Mouse (Mus musculus): ENCODE data around the gene Ogfr. TPM values are rescaled to one million over a fixed set of nuclear protein-coding genes. Genes with fewer than 3 reads are reported as not detected.

Ogfr gene
- polyA plus RNA-seq, 2 experiments: 18.0 to 20.2 TPM

- Histone ChIP-seq H3K4me2 (ENCODE audit: low read depth) (no peak overlapping the region), H3K27ac (no peak overlapping the region), H3K27me3 (ENCODE audit: control insufficient read depth, insufficient read depth, low read length) (no peaks in the 10 kb centered on the region), H3K9me3 (ENCODE audit: control insufficient read depth, low read length) (no peaks in the 10 kb centered on the region), H3K4me3 (ENCODE audit: insufficient read depth in 1 of 2, low read depth in 2 of 2, low read length in 2 of 2) (no peak overlapping the region), H3K9ac (replicated peaks) (no peak overlapping the region), H3K36me3 (replicated peaks; ENCODE audit: control insufficient read depth, insufficient read depth, low read depth) (no peaks in the 10 kb centered on the region), H3K4me1 (replicated peaks; ENCODE audit: control insufficient read depth in 2 of 2, insufficient read depth in 2 of 2, low read length in 1 of 2) (no peaks in the 10 kb centered on the region)
- ATAC-seq (ENCODE audit: insufficient read depth) (no peak), DNase-seq (ENCODE audit: low read depth in 3 of 3, low spot score in 3 of 3) (no peak)
- TF ChIP-seq EP300 (IDR thresholded peaks at IDR 0.05; ENCODE audit: low read depth) (no peak), CTCF (IDR thresholded peaks at IDR 0.05; ENCODE audit: low read depth) (no peak)
- whole genome bisulfite sequencing (ENCODE audit: insufficient replicate concordance): 43% methylated on average over 3 of the region's 3 CpGs
These were observed 33.8 kb upstream of the Ogfr start for GRCm38 (mm10) chr2:180555219-180555618.

DNA sequence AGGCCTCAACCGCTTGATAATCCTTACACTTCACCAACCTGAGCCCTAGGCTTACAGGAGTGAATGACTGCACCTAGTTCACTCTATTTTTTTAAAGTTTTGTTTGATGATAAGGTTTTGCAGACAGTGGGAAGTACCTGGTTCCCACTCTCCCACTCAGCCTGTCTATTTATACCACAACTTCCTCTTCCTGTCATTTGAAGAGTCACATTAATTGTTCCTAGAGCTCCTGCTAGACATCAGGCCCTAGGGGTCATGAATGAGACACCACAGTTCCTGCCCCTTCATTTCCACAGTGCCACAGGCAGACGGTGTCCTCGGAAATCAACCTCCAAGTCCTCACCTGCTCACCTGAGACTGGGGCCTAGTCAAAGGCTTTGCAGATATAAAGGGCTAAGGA is 32.6 kb upstream of the Ogfr start:
- DNase-seq (ENCODE audit: low read depth in 3 of 3, low spot score in 3 of 3): no peak
- TF ChIP-seq CTCF (IDR thresholded peaks at IDR 0.05; ENCODE audit: low read depth): no peak
- no peak for TF ChIP-seq EP300 (IDR thresholded peaks at IDR 0.05; ENCODE audit: low read depth)
- no peak overlapping the region for H3K4me2 ChIP-seq (ENCODE audit: low read depth)
- 23% methylated on average over 3 of the region's 3 CpGs for WGBS (ENCODE audit: insufficient replicate concordance)
- H3K9ac ChIP-seq (replicated peaks): no peak overlapping the region
- no peak for ATAC-seq (ENCODE audit: insufficient read depth)
- H3K9me3 ChIP-seq (ENCODE audit: control insufficient read depth, low read length): no peaks in the 10 kb centered on the region
- H3K36me3 ChIP-seq (replicated peaks; ENCODE audit: control insufficient read depth, insufficient read depth, low read depth): no peaks in the 10 kb centered on the region
- no peak overlapping the region for H3K4me3 ChIP-seq (ENCODE audit: insufficient read depth in 1 of 2, low read depth in 2 of 2, low read length in 2 of 2)
- H3K27me3 ChIP-seq (ENCODE audit: control insufficient read depth, insufficient read depth, low read length): no peaks in the 10 kb centered on the region
- no peak overlapping the region for H3K27ac ChIP-seq
- H3K4me1 ChIP-seq (replicated peaks; ENCODE audit: control insufficient read depth in 2 of 2, insufficient read depth in 2 of 2, low read length in 1 of 2): no peaks in the 10 kb centered on the region

- DNase-seq (ENCODE audit: low read depth in 3 of 3, low spot score in 3 of 3): no peak
- 40% methylated on average over 5 of the region's 5 CpGs for WGBS (ENCODE audit: insufficient replicate concordance)
- no peak overlapping the region for H3K4me3 ChIP-seq (ENCODE audit: insufficient read depth in 1 of 2, low read depth in 2 of 2, low read length in 2 of 2)
- no peak overlapping the region for H3K27ac ChIP-seq
- no peaks in the 10 kb centered on the region for H3K9me3 ChIP-seq (ENCODE audit: control insufficient read depth, low read length)
- no peaks in the 10 kb centered on the region for H3K4me1 ChIP-seq (replicated peaks; ENCODE audit: control insufficient read depth in 2 of 2, insufficient read depth in 2 of 2, low read length in 1 of 2)
- H3K4me2 ChIP-seq (ENCODE audit: low read depth): no peak overlapping the region
- no peak overlapping the region for H3K9ac ChIP-seq (replicated peaks)
- TF ChIP-seq CTCF (IDR thresholded peaks at IDR 0.05; ENCODE audit: low read depth) (peak; percentile 76), EP300 (IDR thresholded peaks at IDR 0.05; ENCODE audit: low read depth) (no peak)
- ATAC-seq (ENCODE audit: insufficient read depth): no peak
- no peaks in the 10 kb centered on the region for H3K27me3 ChIP-seq (ENCODE audit: control insufficient read depth, insufficient read depth, low read length)
- H3K36me3 ChIP-seq (replicated peaks; ENCODE audit: control insufficient read depth, insufficient read depth, low read depth): no peaks in the 10 kb centered on the region
These were observed 28.8 kb upstream of the Ogfr start for GRCm38 (mm10) chr2:180560245-180560644.

- Histone ChIP-seq H3K4me3 (ENCODE audit: insufficient read depth in 1 of 2, low read depth in 2 of 2, low read length in 2 of 2) (no peak overlapping the region), H3K4me2 (ENCODE audit: low read depth) (no peak overlapping the region), H3K36me3 (replicated peaks; ENCODE audit: control insufficient read depth, insufficient read depth, low read depth) (no peaks in the 10 kb centered on the region), H3K27ac (no peak overlapping the region), H3K9ac (replicated peaks) (no peak overlapping the region), H3K27me3 (ENCODE audit: control insufficient read depth, insufficient read depth, low read length) (no peaks in the 10 kb centered on the region), H3K9me3 (ENCODE audit: control insufficient read depth, low read length) (no peaks in the 10 kb centered on the region), H3K4me1 (replicated peaks; ENCODE audit: control insufficient read depth in 2 of 2, insufficient read depth in 2 of 2, low read length in 1 of 2) (no peaks in the 10 kb centered on the region)
- WGBS (ENCODE audit: insufficient replicate concordance): 26% methylated on average over 5 of the region's 5 CpGs
- ATAC-seq (ENCODE audit: insufficient read depth): no peak
- DNase-seq (ENCODE audit: low read depth in 3 of 3, low spot score in 3 of 3): no peak
- TF ChIP-seq EP300 (IDR thresholded peaks at IDR 0.05; ENCODE audit: low read depth): no peak
- no peak for TF ChIP-seq CTCF (IDR thresholded peaks at IDR 0.05; ENCODE audit: low read depth)
These were observed 26.9 kb upstream of the Ogfr start for GRCm38 (mm10) chr2:180562146-180562545.

DNA sequence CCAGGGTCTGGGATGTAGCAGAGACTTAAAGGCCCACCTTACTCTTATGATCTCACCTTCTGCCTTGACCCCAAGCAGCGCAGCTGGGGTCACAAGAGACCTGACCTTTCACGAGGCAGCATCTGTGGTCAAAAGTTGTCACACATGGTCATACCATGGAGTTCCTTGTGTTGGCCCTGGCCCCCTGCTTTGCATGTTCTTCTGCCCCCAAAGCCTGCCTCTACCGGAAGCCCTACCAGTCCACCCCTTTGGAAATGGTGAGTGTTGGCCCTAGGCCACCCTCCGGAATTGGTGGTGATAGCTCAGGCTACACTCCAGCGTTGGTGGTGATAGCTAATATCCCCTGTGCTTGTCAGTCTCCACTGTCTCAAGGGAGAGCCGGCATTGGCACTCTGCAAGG is 25.7 kb upstream of the Ogfr start:
- WGBS (ENCODE audit: insufficient replicate concordance): 59% methylated on average over 6 of the region's 6 CpGs
- no peaks in the 10 kb centered on the region for H3K9me3 ChIP-seq (ENCODE audit: control insufficient read depth, low read length)
- no peak overlapping the region for H3K4me2 ChIP-seq (ENCODE audit: low read depth)
- no peak for DNase-seq (ENCODE audit: low read depth in 3 of 3, low spot score in 3 of 3)
- H3K27me3 ChIP-seq (ENCODE audit: control insufficient read depth, insufficient read depth, low read length): no peaks in the 10 kb centered on the region
- H3K4me1 ChIP-seq (replicated peaks; ENCODE audit: control insufficient read depth in 2 of 2, insufficient read depth in 2 of 2, low read length in 1 of 2): no peaks in the 10 kb centered on the region
- no peaks in the 10 kb centered on the region for H3K36me3 ChIP-seq (replicated peaks; ENCODE audit: control insufficient read depth, insufficient read depth, low read depth)
- no peak overlapping the region for H3K4me3 ChIP-seq (ENCODE audit: insufficient read depth in 1 of 2, low read depth in 2 of 2, low read length in 2 of 2)
- H3K9ac ChIP-seq (replicated peaks): no peak overlapping the region
- no peak for ATAC-seq (ENCODE audit: insufficient read depth)
- H3K27ac ChIP-seq: no peak overlapping the region
- TF ChIP-seq EP300 (IDR thresholded peaks at IDR 0.05; ENCODE audit: low read depth) (no peak), CTCF (IDR thresholded peaks at IDR 0.05; ENCODE audit: low read depth) (no peak)
